Mouse (Mus musculus): Measurements from ENCODE around the gene Pygo1.

GRCm38 (mm10) chr9:72958521-72959450 lies 33.3 kb downstream of the Pygo1 start, which contains the start of the genes Dyx1c1 and Gm44503:
- TF ChIP-seq POLR2A (IDR thresholded peaks at IDR 0.05; ENCODE audit: insufficient read depth, low read depth, low read length) (peak; percentile 58), CTCF (IDR thresholded peaks at IDR 0.05) (0 out of 2 replicates have a peak, but pooled peaks have one; percentile 14), EP300 (IDR thresholded peaks at IDR 0.05; ENCODE audit: insufficient read depth, low read depth, low read length) (no peak)
